Mouse (Mus musculus) G1E-ER4 (cell line): Measurements from ENCODE around the gene Wipi2. TPM values are rescaled to one million over a fixed set of nuclear protein-coding genes. Genes with fewer than 3 reads are reported as not detected.

Source experiments
- GATA1 ChIP-seq: IDR thresholded peaks from one replicate; pipeline ENCODE4 v1.8.0; 2012; ENCODE audit warnings: low read length, inconsistent platforms
- polyA plus RNA-seq: library from polyadenylated mRNA; stranded (reverse); fragments of >175 nt; gene quantifications from 2 replicates; pipeline ENCODE4 v1.2.3, GENCODE M21; 2012

Gene Wipi2
- polyA plus RNA-seq, 1 experiment, result 13.3 TPM

DNA sequence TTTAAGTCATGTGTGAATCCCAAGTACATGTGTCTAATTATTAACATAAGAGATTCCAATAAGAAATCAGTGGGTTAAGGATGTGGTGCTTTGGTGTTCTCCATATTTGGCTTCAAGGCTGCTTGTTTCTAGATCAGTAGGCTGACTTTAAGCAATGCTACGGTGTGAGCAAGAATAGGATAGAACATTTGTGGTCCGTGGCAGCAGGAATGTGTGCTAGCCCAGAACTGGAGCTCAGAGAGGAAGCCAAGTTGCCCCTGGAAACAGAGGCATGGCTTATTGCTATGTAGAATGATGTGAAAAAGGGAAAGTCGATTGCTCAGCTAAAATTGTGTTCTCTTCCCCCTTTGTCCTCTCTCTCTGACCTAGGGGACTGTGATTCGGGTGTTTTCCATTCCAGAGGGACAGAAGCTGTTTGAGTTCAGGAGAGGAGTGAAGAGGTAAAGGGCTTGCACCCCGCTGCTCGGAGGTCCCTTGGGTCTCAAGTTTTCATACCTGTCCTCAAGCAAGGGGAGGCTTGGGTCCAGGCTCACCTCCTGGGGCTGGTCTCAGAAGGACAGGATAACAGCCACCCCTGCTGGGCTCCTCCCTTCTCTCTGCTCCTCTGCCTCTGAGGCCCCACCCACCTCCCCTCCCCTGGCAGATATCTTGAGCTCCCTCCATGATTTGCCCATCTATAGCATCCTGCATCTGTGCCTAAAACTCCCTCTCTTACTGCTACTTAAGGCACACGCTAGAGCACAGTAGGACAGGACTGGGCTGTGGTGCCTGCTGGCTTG, 33.3 kb downstream of the Wipi2 start:
- no peak for TF ChIP-seq GATA1

- TF ChIP-seq GATA1, result no peak
Measured at GRCm38 (mm10) chr5:142667921-142668320, 40.4 kb downstream of the Wipi2 start.

GRCm38 (mm10) chr5:142668556-142669263, 41.2 kb downstream of the Wipi2 start:
- TF ChIP-seq GATA1, result no peak

DNA sequence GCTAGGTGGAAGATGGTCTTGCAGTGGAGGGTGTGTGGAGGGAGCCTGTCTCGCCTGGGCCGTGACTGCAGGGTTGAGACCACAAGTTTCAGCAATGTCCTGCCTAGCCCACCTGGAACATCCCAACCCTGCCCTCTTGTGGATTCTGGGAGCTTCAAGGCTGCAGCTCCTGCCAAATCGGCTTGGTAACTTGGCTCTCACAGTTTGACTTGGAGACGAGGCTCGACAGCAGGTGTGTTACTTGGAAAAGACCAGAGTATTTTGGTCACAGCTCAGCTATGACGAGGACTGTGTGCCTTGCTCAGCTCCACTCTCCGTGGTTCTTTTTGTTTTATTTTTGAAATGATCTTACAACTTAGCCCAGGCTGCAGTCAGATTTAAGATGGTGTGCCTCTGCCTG, 42.2 kb downstream of the Wipi2 start:
- TF ChIP-seq GATA1, result no peak

- no peak for TF ChIP-seq GATA1
Measured at GRCm38 (mm10) chr5:142673082-142673481, 45.6 kb downstream of the Wipi2 start.

- TF ChIP-seq GATA1, result no peak
Measured at GRCm38 (mm10) chr5:142678141-142678571, 50.7 kb downstream of the Wipi2 start.

- no peak for TF ChIP-seq GATA1
Measured at GRCm38 (mm10) chr5:142679065-142679464, 51.6 kb downstream of the Wipi2 start.

- TF ChIP-seq GATA1, result no peak
Measured at GRCm38 (mm10) chr5:142681911-142682310, 54.4 kb downstream of the Wipi2 start.

GRCm38 (mm10) chr5:142682529-142682928, 55.0 kb downstream of the Wipi2 start:
- TF ChIP-seq GATA1, result no peak

GRCm38 (mm10) chr5:142688866-142689265, 61.4 kb downstream of the Wipi2 start:
- TF ChIP-seq GATA1, result no peak

GRCm38 (mm10) chr5:142690343-142690742, 62.8 kb downstream of the Wipi2 start:
- no peak for TF ChIP-seq GATA1

GRCm38 (mm10) chr5:142692248-142692647, 64.8 kb downstream of the Wipi2 start, which contains the start of gene Slc29a4:
Gene Slc29a4, plus strand, starts transcription at chr5:142692512.
- no peak for TF ChIP-seq GATA1

DNA sequence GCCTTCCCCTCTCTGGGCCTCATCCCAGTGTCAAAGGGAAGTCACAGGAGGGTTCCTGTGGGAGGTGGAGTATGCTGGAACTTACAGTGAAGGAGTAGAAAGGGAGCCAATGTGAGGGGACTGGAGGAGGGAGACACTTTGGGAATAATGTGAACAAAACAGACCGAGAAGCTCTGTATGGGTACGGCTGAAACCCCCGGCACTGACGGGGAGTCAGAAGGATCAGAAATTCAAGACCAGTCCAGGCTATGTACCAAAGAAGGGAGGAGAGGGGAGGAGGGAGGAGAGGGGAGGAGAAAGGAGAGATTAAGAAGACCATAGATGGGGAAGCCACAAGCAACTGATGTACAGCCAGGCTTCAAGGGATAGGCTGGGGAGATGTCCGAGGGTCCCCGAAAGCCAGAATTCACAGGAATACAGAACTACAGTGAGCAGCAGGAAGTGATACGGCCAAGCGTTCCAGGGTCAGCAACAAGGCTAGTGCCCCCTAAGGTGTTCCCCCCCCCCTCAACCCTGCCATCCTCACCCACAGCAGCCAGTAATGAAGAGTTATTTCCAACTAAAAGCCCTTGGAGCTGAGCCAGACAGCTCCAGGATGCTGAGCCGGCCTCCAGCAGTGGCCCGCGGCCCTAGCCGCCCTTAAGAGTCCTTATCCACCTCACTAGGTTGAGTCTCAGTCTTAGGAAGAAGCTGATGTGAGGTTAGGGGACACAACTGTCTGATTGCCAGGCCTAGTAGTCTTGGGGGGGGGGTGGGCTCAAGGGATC, 65.7 kb downstream of the Wipi2 start:
- TF ChIP-seq GATA1, result no peak

DNA sequence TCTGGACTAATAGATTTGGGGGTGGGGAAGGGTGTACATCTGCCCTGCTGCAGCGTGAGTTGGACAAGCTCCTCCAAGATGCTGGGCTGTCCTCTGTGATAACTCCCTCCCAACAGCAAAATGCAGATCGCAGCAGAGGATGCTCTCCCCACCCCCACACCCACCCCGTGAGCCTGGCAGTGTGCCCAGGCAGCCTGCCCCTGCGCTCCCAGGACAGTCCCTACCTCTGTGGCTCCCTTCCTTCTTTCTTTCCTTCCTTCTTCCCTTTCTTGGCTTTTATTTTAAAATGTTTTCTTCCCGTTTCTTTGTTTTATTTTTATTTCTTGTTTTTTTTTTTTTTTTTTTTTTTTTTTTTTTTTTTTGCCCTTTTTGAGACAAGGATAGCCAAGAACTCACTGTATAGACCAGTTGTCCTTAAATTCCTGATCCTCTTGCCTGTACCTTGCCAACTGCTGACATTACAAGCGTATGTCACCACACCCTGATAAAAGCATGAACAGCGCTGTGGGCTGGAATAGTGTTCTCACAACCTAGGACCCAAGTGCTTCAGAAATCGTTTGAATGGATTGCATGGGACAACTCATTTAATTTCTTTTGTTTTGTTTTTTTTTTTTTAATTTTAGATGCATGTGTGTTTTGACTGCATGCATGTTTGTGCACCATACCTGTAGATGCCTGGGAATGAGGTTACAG, 66.4 kb downstream of the Wipi2 start:
- no peak for TF ChIP-seq GATA1

DNA sequence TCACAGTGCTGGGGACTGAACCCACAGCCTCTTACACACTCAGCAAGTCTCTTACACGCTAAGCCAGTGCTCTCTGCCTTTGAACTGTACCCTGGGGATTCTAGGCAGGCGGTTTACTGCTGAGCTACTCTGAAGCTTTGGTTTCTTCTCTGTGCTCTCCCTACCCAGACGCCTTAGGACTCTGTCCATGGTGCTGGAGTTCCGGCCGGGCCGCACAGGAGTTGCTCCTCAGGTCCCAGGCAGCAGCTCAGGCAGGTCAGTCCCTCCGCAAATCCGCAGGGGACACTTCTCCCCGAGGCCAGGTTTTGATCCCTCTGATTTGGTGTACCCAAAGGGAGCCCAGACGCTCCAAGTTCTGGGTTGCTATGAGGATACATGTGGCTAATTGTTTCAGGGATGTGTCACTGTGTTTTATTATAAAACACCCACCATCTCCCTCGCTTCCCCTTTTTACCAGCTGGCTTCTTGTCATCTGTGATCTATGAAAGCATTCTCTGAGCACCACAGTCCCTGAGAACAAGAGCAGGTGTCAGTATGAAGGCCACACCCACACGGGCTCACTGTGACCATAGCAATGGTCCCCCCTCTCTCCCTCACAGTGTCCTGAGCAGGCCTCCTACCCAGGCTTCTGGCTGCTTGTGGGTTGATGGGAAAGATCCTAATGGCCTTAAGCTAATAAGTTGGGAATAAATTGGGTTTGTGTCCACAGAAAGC, 67.3 kb downstream of the Wipi2 start:
- no peak for TF ChIP-seq GATA1
